Mouse (Mus musculus) G1E-ER4 (cell line): Measurements from ENCODE around the gene Prox1. TPM values are rescaled to one million over a fixed set of nuclear protein-coding genes. Genes with fewer than 3 reads are reported as not detected.

Experiments used
- GATA1 ChIP-seq: IDR thresholded peaks from one replicate; pipeline ENCODE4 v1.8.0; 2012; ENCODE audit warnings: low read length, inconsistent platforms
- polyA plus RNA-seq: library from polyadenylated mRNA; stranded (reverse); fragments of >175 nt; gene quantifications from 2 replicates; pipeline ENCODE4 v1.2.3, GENCODE M21; 2012

Gene Prox1
- polyA plus RNA-seq, 1 experiment = not detected

DNA sequence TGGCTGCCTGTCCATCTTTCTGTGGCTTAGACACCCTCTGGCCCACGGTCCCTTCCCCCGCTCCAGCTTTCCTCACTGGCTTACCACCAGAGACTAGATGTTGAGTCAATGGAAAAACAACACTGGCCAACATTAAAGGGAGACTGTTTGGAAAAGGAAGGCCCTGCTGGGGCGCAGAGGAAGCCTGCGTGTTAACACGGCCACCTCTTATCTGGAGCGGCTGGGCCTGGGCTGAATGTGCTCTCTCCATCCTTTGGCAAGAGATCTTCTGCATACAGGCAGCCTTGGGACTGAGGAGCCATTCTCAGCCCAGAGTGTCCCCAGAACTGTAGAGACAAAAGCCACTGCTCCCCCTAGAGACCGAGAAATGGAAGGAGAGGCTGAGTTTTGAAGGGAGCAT is 11.3 kb upstream of the Prox1 start:
- TF ChIP-seq GATA1 = no peak

- TF ChIP-seq GATA1 = no peak
Measured at GRCm38 (mm10) chr1:190180861-190181260, 10.3 kb upstream of the Prox1 start.

DNA sequence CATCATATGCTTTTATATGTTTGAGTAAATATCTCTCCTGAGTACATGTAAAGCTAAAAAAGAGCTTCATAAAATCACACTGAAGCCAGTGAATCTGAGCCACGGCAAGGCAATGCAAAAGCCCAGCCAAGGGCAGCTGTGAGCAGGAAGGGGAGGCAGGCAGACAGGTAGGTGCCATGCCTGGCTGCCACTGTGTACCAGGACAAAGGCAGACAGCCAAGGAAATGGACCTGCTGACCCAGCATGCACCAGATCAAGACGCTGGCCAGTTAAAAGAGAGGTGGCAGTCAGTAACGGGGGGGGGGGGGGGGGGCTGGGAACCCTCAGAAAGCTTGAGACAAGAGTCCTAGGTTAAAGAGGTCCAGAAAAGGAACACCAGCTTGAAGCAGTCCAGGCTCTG is 6.4 kb upstream of the Prox1 start:
- no peak for TF ChIP-seq GATA1

DNA sequence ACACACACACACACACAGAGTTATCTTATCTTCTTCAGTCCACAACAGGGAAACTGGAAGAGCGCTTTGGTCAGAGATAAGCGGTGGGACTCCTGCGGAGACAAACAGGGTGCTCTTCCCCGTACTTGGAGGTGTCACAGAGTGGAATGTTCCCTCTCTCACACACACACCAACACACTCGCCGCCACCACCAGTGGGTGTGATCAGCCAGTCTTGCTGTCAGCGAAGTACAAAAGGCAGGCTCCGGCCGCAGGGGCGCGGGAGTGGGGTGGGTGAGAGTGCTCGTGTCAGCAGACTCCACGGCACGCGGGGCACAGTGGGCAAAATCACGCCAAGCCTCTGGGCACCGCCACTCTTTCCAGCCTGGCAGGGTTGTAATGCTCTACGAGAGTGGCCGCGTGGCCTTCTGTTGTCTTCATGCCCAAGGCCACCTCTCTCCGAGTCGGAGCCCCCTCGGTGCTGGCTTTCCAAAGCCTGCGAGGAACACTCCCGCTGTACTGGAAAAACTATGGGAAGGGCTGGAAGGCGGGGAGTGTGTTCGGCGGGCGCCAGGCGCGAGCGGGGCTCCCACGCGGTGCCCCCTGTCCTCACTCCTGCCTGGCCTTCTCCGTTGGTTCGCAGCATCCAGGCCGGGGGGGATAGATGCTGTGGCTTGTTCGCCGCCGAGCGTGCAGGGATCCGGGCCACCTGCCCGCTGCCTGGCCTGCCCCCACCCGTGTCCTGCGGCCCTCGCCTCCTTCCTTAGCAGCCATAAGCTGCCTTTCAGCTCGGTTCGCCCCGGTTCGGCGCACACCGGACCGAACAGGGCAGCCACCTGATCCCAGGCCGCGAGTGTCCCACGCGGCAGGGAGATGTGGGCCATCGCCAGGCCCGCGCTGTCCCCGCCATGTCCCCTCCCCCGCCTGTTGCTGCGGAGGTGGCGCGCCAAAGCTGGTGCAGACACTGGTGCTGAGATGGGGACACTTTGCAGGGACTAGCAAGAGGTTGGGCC is 4.5 kb upstream of the Prox1 start:
- no peak for TF ChIP-seq GATA1

GRCm38 (mm10) chr1:190174231-190174630 is 3.7 kb upstream of the Prox1 start:
- no peak for TF ChIP-seq GATA1

DNA sequence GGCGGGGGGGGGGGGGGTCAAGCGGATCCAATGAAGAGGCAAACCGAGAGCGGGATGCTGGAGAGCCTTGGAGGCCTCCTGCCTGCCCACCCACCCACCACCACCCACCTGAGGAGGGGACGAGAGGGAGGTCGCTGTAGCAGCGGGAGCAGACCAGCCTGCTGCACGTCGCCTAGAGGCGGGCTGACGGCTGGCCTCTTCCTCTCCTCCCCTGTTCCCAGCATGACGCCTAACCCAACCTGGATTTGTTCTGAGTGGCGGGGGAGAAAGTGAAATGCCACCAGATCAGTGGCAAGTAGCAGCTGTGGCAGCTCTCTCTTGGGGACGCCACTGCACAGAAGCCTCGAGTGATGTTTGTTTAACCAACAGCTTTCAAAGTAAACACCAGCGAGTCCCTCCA is 3.1 kb upstream of the Prox1 start:
- no peak for TF ChIP-seq GATA1

DNA sequence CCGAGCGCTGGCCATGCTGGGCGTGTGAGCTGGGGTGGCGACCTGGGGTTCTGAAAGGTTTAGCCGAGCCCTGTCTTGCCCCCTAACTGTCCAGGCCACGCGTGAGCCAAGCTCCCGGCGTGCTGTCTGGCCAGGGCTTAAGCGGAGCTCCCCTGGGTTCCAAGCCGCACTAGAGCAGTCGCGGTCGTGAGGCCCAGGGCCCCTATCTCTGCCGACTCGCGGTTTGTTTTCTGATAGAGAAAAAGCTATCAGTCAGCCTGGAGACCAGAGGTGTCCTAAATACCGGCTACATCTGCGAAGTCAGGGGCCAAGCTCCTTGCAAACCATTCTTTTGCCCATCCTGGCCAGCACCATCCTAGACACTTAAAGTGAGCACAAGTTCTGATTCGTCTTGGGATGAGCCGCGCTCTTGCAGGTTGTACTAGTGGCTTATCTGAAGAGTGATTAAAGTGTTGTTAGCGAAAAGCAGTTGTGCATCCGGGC is 2.5 kb upstream of the Prox1 start:
- no peak for TF ChIP-seq GATA1

- no peak for TF ChIP-seq GATA1
Measured at GRCm38 (mm10) chr1:190172311-190172978, 1.9 kb upstream of the Prox1 start.

GRCm38 (mm10) chr1:190171750-190172149 is 1.2 kb upstream of the Prox1 start:
- no peak for TF ChIP-seq GATA1

GRCm38 (mm10) chr1:190171341-190171740 is 827 bp upstream of the Prox1 start:
- no peak for TF ChIP-seq GATA1

DNA sequence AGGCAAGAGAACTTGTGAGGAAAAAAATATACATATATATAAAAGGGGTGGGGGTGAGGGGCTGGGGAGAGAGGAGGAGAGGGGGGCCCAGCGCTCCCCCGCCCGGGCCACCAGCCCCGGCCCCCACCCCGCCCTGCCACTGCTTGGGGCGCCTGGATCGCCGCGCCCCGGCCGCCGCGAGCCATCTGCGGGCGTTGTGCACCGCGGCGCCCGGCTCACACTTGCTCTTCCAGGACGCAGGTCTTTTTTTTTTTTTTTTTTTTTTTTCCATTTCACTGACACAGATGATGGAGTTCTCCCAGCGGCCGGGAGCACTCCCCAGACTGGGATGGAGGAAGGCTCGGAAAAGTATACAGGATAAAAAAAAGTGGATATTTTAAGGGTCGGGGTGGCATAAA is 304 bp upstream of the Prox1 start:
- no peak for TF ChIP-seq GATA1

GRCm38 (mm10) chr1:190168761-190169671 is 1.5 kb downstream of the Prox1 start:
- no peak for TF ChIP-seq GATA1

DNA sequence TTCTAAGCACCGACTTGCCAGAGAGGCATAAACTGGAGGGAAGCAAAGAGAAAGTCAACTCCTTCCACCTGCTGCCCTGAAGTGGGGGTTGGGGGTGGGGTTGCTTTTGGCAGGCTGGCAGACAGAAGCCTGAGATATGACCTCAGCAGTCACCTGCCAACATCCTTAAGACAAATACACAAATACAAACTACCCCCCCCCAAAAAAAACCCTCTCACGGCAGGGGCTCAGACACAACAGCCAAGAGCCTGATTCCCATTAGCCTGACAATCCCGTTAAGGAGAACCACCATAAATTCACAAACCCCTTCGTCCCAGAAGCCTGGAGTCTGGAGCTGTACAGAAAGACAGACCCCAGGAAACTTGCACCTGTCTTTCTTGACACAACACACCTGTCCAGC is 2.4 kb downstream of the Prox1 start:
- TF ChIP-seq GATA1 = no peak

- TF ChIP-seq GATA1 = no peak
Measured at GRCm38 (mm10) chr1:190167609-190168008, 2.9 kb downstream of the Prox1 start.

GRCm38 (mm10) chr1:190165511-190165910 is 5.0 kb downstream of the Prox1 start:
- no peak for TF ChIP-seq GATA1
